8 mouse cellular contexts compared by ENCODE assay signal in genomic region chr3:98063186-98063771, GRCm38 (mm10). TPM values are rescaled to one million over a fixed set of nuclear protein-coding genes. Genes with fewer than 3 reads are reported as not detected.
DNase-seq lines count a peak whose midpoint lies in the region; ATAC-seq and TF ChIP-seq lines count a peak whose summit lies in the region.

No protein-coding gene starts in this region.

- peaks cover 49% of the 10 kb centered on the region for H3K4me1 ChIP-seq in forebrain, postnatal 0 days (ENCODE audit: insufficient read depth)
- peaks cover 49% of the 10 kb centered on the region for H3K4me1 ChIP-seq in stomach, embryonic 14.5 days (ENCODE audit: control insufficient read depth, insufficient read depth, low read length)

- H3K27ac ChIP-seq in forebrain, postnatal 0 days (ENCODE audit: low read depth, low read length), result peak overlapping the region; percentile 75
- peak overlapping the region; percentile 98 for H3K27ac ChIP-seq in stomach, embryonic 14.5 days (ENCODE audit: low read length)

- POLR2A ChIA-PET in Patski (lab: Charles Lee), result interaction anchor here (0.5 to 1.4 kb wide), 3 partner anchors 9 to 37 kb away, joined by 3 to 4 read pairs (median 3); no protein-coding TSS in a partner anchor

- CTCF ChIA-PET in Patski (lab: Charles Lee), result interaction anchor here (0.9 kb wide), 1 partner anchor 20 kb away, joined by 3 read pairs; no protein-coding TSS in a partner anchor

- no peak overlapping the region for H3K9ac ChIP-seq in forebrain, postnatal 0 days
- H3K9ac ChIP-seq in stomach, embryonic 14.5 days (replicated peaks; ENCODE audit: low read depth, low read length), result no peak overlapping the region

- 16% methylated on average over 8 of the region's 8 CpGs for WGBS in forebrain, postnatal 0 days
- 16% methylated on average over 8 of the region's 8 CpGs for WGBS in stomach, embryonic 14.5 days

- intact Hi-C loops in left cerebral cortex, postnatal 4 days (cut with DNase I), result no loop called here

- DNase-seq in 3134 (ENCODE audit: extremely low read depth, insufficient read length, low spot score) (peak; percentile 47), Patski (ENCODE audit: low read depth, low spot score) (peak; percentile 72)
- peak; percentile 75 for DNase-seq in forebrain, postnatal 0 days
- DNase-seq in left cerebral cortex, postnatal 4 days, result peak; percentile 36
- DNase-seq in cerebellum, adult 18-20 months, result no peak

- in situ Hi-C loops in Patski (cut with MboI; ENCODE audit: low pct_unique_long_range_greater_than_20kb), result no loop called here

- no peaks in the 10 kb centered on the region for H3K27me3 ChIP-seq in Patski
- no peaks in the 10 kb centered on the region for H3K27me3 ChIP-seq in forebrain, postnatal 0 days (ENCODE audit: insufficient read depth, low read length)
- H3K27me3 ChIP-seq in stomach, embryonic 14.5 days (ENCODE audit: control insufficient read depth, insufficient read depth, low read length), result no peaks in the 10 kb centered on the region

- ATAC-seq in Patski, result peak; percentile 56
- ATAC-seq in forebrain, postnatal 0 days, result peak; percentile 76
- peak; percentile 63 to 69 for ATAC-seq in hematopoietic stem cell, adult 5-6 weeks (replicated peaks in 1 of 2; ENCODE audit: insufficient read depth in 1 of 2, low FRiP score in 2 of 2, low TSS enrichment in 1 of 2, low read depth in 1 of 2, poor library complexity in 2 of 2, severe bottlenecking in 2 of 2)
- ATAC-seq in megakaryocyte-erythroid progenitor cell, adult 5-6 weeks (replicated peaks; ENCODE audit: low FRiP score, low TSS enrichment, poor library complexity, severe bottlenecking), result peak; percentile 15
- peak; percentile 82 for ATAC-seq in stomach, embryonic 14.5 days (ENCODE audit: insufficient number of reproducible peaks, insufficient read depth, low FRiP score, low read depth)

- no peaks in the 10 kb centered on the region for H3K9me3 ChIP-seq in forebrain, postnatal 0 days (ENCODE audit: low read length)
- H3K9me3 ChIP-seq in stomach, embryonic 14.5 days (ENCODE audit: control insufficient read depth, low read depth, low read length), result no peaks in the 10 kb centered on the region

- H3K36me3 ChIP-seq in forebrain, postnatal 0 days (ENCODE audit: insufficient read depth), result no peaks in the 10 kb centered on the region
- no peaks in the 10 kb centered on the region for H3K36me3 ChIP-seq in stomach, embryonic 14.5 days (ENCODE audit: control insufficient read depth, insufficient read depth, low read length)

- H3K4me3 ChIP-seq in forebrain, postnatal 0 days (ENCODE audit: low read depth, low read length), result no peak overlapping the region
- no peak overlapping the region for H3K4me3 ChIP-seq in stomach, embryonic 14.5 days (ENCODE audit: low read depth, low read length)

- no peak overlapping the region; the same call in 1 of the 2 replicates for H3K4me2 ChIP-seq in forebrain, postnatal 0 days (ENCODE audit: low read depth)
- 0 out of 2 replicates have a peak overlapping the region, but pooled peaks have one; percentile 17 for H3K4me2 ChIP-seq in stomach, embryonic 14.5 days (replicated peaks; ENCODE audit: low read depth, low read length)

- TF ChIP-seq CTCF in Patski (IDR thresholded peaks at IDR 0.05), result no peak
- TF ChIP-seq CTCF in forebrain, postnatal 0 days (IDR thresholded peaks at IDR 0.05; ENCODE audit: low read depth), result no peak

RNA-seq across cellular contexts. Expression of gene Notch2, which starts 50.0 kb away (rescaled TPM):
- 65.2 TPM for polyA plus RNA-seq in Patski (2021)
- 16.6 and 28.4 TPM in 2 replicates for total RNA-seq in forebrain, postnatal 0 days (2014; rRNA removed)
- 5.9 and 8.1 TPM in 2 replicates for polyA plus RNA-seq in forebrain, postnatal 0 days (2015; fragmentation: Nextera tagmentation; extraction: Ambion mirVana)
- 46.6 and 58.7 TPM in 2 replicates for total RNA-seq in hematopoietic stem cell, adult 5-6 weeks (2017)
- 10 to 100 TPM; 22.4 to 24.4 TPM for total RNA-seq in left cerebral cortex, postnatal 4 days (2021)
- total RNA-seq in megakaryocyte-erythroid progenitor cell, adult 5-6 weeks (2014; fragmentation: Nextera tagmentation), result 36.0 and 55.9 TPM in 2 replicates
- total RNA-seq in megakaryocyte-erythroid progenitor cell, adult 5-6 weeks (2017), result 33.4 TPM in 2 replicates
- polyA plus RNA-seq in stomach, embryonic 14.5 days (2014; fragmentation: Nextera tagmentation; extraction: Ambion mirVana), result 36.2 and 38.3 TPM in 2 replicates

Comparison
In these comparisons a context has a peak if more than half of its experiments do, and no peak if none do; other contexts are left out.
1. DNase-seq: peak in 3134 (single experiment), Patski (single experiment), forebrain, postnatal 0 days (single experiment) and left cerebral cortex, postnatal 4 days (single experiment); none in cerebellum, adult 18-20 months (0 of 2).
2. ATAC-seq: peak in every context shown above with its lines; median percentile 82 in stomach, embryonic 14.5 days; 76 in forebrain, postnatal 0 days; 66 in hematopoietic stem cell, adult 5-6 weeks; 56 in Patski; 15 in megakaryocyte-erythroid progenitor cell, adult 5-6 weeks.